Mouse (Mus musculus): ENCODE data around the gene Izumo1. TPM values are rescaled to one million over a fixed set of nuclear protein-coding genes. Genes with fewer than 3 reads are reported as not detected.
A peak's percentile ranks its signal among the peaks of the same experiment; 100 is the strongest.

The Izumo1 gene
- 0.14 TPM in 1 of 2 replicates, not detected in the other for polyA plus RNA-seq (2015; fragmentation: Nextera tagmentation; extraction: Ambion mirVana)

GRCm38 (mm10) chr7:45621443-45621842 is at the start of gene Izumo1:
Gene Izumo1, plus strand, starts transcription at chr7:45621811.
- 30% methylated on average over 9 of the region's 9 CpGs for WGBS

GRCm38 (mm10) chr7:45571966-45572365 is 49.6 kb upstream of the Izumo1 start:
- peaks cover 39% of the 10 kb centered on the region for H3K4me1 ChIP-seq
- 56% methylated on average over 1 of the region's 1 CpGs for WGBS
- no peak overlapping the region for H3K4me2 ChIP-seq
- no peak overlapping the region for H3K27ac ChIP-seq (replicated peaks)
- H3K36me3 ChIP-seq = peaks cover 12% of the 10 kb centered on the region
- ATAC-seq (ENCODE audit: low FRiP score) = no peak
- H3K9ac ChIP-seq (replicated peaks) = no peak overlapping the region
- H3K27me3 ChIP-seq (replicated peaks) = no peaks in the 10 kb centered on the region
- H3K9me3 ChIP-seq (replicated peaks) = no peaks in the 10 kb centered on the region
- no peak overlapping the region for H3K4me3 ChIP-seq (replicated peaks)

More at GRCm38 (mm10) chr7:45621443-45621842, at the start of gene Izumo1:
- no peak within 1 kb of the TSS for H3K9ac ChIP-seq (replicated peaks)
- no peaks in the 10 kb centered on the region for H3K9me3 ChIP-seq (replicated peaks)
- peaks cover 28% of the 10 kb centered on the region for H3K27me3 ChIP-seq (replicated peaks)
- no peak for ATAC-seq (ENCODE audit: low FRiP score)
- H3K27ac ChIP-seq (replicated peaks) = no peak within 1 kb of the TSS
- no peak within 1 kb of the TSS for H3K4me2 ChIP-seq
- no peaks in the 10 kb centered on the region for H3K36me3 ChIP-seq
- no peak within 1 kb of the TSS for H3K4me3 ChIP-seq (replicated peaks)
- peaks cover 7% of the 10 kb centered on the region for H3K4me1 ChIP-seq

GRCm38 (mm10) chr7:45573954-45574353 is 47.7 kb upstream of the Izumo1 start:
- Histone ChIP-seq H3K27ac (replicated peaks) (no peak overlapping the region), H3K36me3 (peaks cover 22% of the 10 kb centered on the region), H3K4me3 (replicated peaks) (no peak overlapping the region), H3K4me1 (peaks cover 24% of the 10 kb centered on the region), H3K9ac (replicated peaks) (no peak overlapping the region), H3K4me2 (no peak overlapping the region), H3K27me3 (replicated peaks) (no peaks in the 10 kb centered on the region), H3K9me3 (replicated peaks) (no peaks in the 10 kb centered on the region)
- WGBS = 85% methylated on average over 8 of the region's 8 CpGs
- ATAC-seq (ENCODE audit: low FRiP score) = no peak

GRCm38 (mm10) chr7:45574472-45575379 is 46.9 kb upstream of the Izumo1 start:
- Histone ChIP-seq H3K4me2 (no peak overlapping the region), H3K4me1 (peaks cover 21% of the 10 kb centered on the region), H3K9me3 (replicated peaks) (no peaks in the 10 kb centered on the region), H3K9ac (replicated peaks) (no peak overlapping the region), H3K27me3 (replicated peaks) (no peaks in the 10 kb centered on the region), H3K27ac (replicated peaks) (no peak overlapping the region), H3K4me3 (replicated peaks) (no peak overlapping the region), H3K36me3 (peaks cover 22% of the 10 kb centered on the region)
- no peak for ATAC-seq (ENCODE audit: low FRiP score)
- WGBS = 87% methylated on average over 15 of the region's 15 CpGs

DNA sequence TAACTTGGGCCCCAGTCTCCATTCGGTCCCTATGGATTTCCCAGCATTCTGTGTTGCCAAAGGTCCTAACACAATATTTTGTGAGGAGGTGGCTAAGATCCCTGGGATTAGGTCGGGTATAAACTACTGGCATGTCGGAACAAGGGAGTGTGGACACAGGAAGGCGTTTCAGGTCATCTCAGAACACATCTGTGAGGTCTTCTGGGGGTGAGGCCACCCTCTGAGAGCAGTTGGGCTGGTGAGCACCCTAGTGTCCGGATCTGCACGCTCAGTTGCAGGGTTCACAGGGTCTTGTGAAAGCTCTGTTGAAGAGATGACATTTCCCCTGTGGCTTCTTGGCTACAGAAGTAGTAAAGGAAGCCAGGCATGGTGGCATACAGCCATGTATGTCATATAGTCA is 35.7 kb upstream of the Izumo1 start:
- Histone ChIP-seq H3K36me3 (peaks cover 24% of the 10 kb centered on the region), H3K27me3 (replicated peaks) (no peaks in the 10 kb centered on the region), H3K9ac (replicated peaks) (no peak overlapping the region), H3K4me2 (no peak overlapping the region), H3K27ac (replicated peaks) (no peak overlapping the region), H3K4me1 (peaks cover 13% of the 10 kb centered on the region), H3K9me3 (replicated peaks) (no peaks in the 10 kb centered on the region), H3K4me3 (replicated peaks) (no peak overlapping the region)
- ATAC-seq (ENCODE audit: low FRiP score) = no peak
- WGBS = 93% methylated on average over 6 of the region's 6 CpGs

- Histone ChIP-seq H3K36me3 (peaks cover 16% of the 10 kb centered on the region; the same call in 1 of the 2 replicates), H3K4me3 (replicated peaks) (no peak overlapping the region), H3K9ac (replicated peaks) (no peak overlapping the region), H3K27me3 (replicated peaks) (no peaks in the 10 kb centered on the region), H3K27ac (replicated peaks) (no peak overlapping the region), H3K9me3 (replicated peaks) (no peaks in the 10 kb centered on the region), H3K4me1 (peaks cover 13% of the 10 kb centered on the region), H3K4me2 (peak overlapping the region; percentile 65)
- 93% methylated on average over 23 of the region's 23 CpGs for WGBS
- no peak for ATAC-seq (ENCODE audit: low FRiP score)
Observed at GRCm38 (mm10) chr7:45587631-45588592, 33.7 kb upstream of the Izumo1 start.

DNA sequence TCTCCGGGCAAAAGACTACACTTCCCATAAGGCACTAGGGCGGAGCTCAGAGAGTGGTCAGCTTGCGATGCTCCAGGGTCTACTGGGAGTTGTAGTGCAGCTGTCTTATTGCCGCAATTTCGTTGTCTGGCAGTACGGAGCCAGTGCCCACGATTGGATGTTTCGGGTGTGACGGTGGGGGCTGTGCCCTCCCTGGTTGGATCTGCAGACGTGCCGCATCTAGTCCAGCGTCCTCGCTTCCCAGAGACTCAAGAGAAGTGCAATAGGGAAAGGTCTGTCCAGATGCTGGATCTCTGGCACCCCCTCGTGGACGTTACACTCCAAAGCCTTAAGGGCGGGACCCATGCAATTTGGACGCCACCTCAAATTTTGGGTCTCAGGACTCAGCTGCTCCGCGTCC is 32.4 kb upstream of the Izumo1 start:
- H3K4me1 ChIP-seq = peaks cover 13% of the 10 kb centered on the region
- no peaks in the 10 kb centered on the region for H3K9me3 ChIP-seq (replicated peaks)
- no peaks in the 10 kb centered on the region for H3K27me3 ChIP-seq (replicated peaks)
- H3K27ac ChIP-seq (replicated peaks) = peak overlapping the region; percentile 82
- WGBS = 4% methylated on average over 19 of the region's 19 CpGs
- peak overlapping the region; percentile 53 for H3K9ac ChIP-seq (replicated peaks)
- peaks cover 14% of the 10 kb centered on the region; the same call in 1 of the 2 replicates for H3K36me3 ChIP-seq
- ATAC-seq (ENCODE audit: low FRiP score) = peak; percentile 98
- H3K4me3 ChIP-seq (replicated peaks) = peak overlapping the region; percentile 41
- peak overlapping the region; percentile 65 for H3K4me2 ChIP-seq

GRCm38 (mm10) chr7:45589898-45590297 is 31.7 kb upstream of the Izumo1 start:
- WGBS = 95% methylated on average over 5 of the region's 5 CpGs
- ATAC-seq (ENCODE audit: low FRiP score) = no peak
- peak overlapping the region; percentile 82 for H3K27ac ChIP-seq (replicated peaks)
- no peaks in the 10 kb centered on the region for H3K27me3 ChIP-seq (replicated peaks)
- peak overlapping the region; percentile 65; the same call in 1 of the 2 replicates for H3K4me2 ChIP-seq
- H3K4me3 ChIP-seq (replicated peaks) = no peak overlapping the region
- no peak overlapping the region for H3K9ac ChIP-seq (replicated peaks)
- H3K36me3 ChIP-seq = peaks cover 10% of the 10 kb centered on the region; the same call in 1 of the 2 replicates
- H3K9me3 ChIP-seq (replicated peaks) = no peaks in the 10 kb centered on the region
- H3K4me1 ChIP-seq = peaks cover 13% of the 10 kb centered on the region

DNA sequence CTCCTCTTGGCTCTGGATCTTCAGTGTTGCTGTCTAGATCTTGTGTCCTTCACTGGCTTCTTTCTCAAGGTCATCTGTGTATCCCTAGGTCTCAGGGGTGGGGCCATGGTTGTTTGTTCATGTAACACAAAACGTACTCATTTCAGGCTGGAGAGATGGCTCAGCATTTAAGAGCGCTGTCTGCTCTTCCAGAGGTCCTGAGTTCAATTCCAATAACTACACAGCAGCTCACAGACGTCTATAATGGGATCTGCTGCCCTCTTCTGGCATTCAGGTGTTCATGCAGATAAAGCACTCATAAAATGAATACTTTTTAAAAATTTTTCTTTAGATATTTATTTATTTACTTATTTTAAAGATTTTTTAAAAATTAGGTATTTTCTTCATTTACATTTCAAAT is 30.7 kb upstream of the Izumo1 start:
- no peak for ATAC-seq (ENCODE audit: low FRiP score)
- H3K4me2 ChIP-seq = no peak overlapping the region
- H3K9ac ChIP-seq (replicated peaks) = no peak overlapping the region
- H3K27me3 ChIP-seq (replicated peaks) = no peaks in the 10 kb centered on the region
- H3K9me3 ChIP-seq (replicated peaks) = no peaks in the 10 kb centered on the region
- WGBS = 66% methylated on average over 3 of the region's 3 CpGs
- H3K4me3 ChIP-seq (replicated peaks) = no peak overlapping the region
- no peak overlapping the region for H3K27ac ChIP-seq (replicated peaks)
- peaks cover 3% of the 10 kb centered on the region; the same call in 1 of the 2 replicates for H3K36me3 ChIP-seq
- H3K4me1 ChIP-seq = peaks cover 13% of the 10 kb centered on the region

DNA sequence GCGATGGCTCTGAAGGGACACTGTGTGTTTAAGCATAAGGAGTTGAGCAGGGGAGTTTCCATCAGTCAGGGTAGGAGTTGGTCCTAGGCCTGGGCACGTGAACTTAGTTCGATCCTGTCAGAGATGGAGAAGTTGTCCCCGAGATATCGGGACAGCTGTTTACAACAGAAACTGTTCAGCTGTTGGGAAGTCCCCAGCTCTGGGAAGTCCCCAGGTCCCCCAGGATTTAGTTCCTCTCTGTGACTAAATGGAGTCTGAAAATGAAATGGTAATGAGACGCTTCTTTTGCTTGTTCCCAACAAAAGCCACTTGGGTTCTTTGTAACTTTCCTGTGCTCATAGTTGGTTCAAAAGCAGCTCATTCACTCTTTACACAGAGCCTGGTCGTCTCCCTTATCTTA is 29.7 kb upstream of the Izumo1 start:
- Histone ChIP-seq H3K27ac (replicated peaks) (no peak overlapping the region), H3K4me1 (peaks cover 13% of the 10 kb centered on the region), H3K9me3 (replicated peaks) (no peaks in the 10 kb centered on the region), H3K9ac (replicated peaks) (no peak overlapping the region), H3K4me3 (replicated peaks) (no peak overlapping the region), H3K27me3 (replicated peaks) (no peaks in the 10 kb centered on the region), H3K4me2 (no peak overlapping the region), H3K36me3 (no peaks in the 10 kb centered on the region)
- 80% methylated on average over 7 of the region's 7 CpGs for WGBS
- no peak for ATAC-seq (ENCODE audit: low FRiP score)

DNA sequence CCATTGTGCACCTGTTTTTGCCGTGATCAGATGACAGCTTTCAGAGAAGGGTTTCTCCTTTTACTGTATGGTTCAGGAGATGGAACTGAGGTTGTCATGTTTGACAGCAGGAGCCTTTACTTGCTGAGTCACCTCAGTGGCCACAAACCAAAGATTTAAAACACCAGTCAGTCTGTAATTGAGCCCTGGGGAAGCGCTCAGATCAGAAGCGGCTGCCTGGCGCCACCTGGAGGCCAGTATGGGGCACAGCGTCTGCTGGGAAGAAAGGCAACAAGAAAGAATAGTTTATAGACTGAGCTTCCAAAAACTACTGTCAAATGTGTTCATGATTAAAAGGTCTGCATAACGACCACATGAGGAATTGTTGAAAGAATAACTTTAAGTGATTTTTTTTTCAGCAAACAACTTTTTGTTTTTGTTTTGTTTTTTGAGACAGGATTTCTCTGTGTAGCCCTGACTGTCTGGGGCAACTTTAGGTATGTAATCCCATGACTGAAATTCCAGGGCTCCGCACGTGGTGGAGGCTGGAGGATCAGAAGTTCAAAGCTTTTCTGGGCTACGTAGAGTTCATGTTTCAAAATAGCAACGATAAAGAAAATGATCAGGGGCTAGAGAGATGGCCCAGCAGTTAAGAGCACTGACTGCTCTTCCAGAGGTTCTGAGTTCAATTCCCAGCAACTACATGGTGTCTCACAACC is 28.3 kb upstream of the Izumo1 start:
- Histone ChIP-seq H3K4me3 (replicated peaks) (no peak overlapping the region), H3K9ac (replicated peaks) (no peak overlapping the region), H3K27ac (replicated peaks) (no peak overlapping the region), H3K27me3 (replicated peaks) (no peaks in the 10 kb centered on the region), H3K9me3 (replicated peaks) (no peaks in the 10 kb centered on the region), H3K4me1 (peaks cover 11% of the 10 kb centered on the region), H3K36me3 (no peaks in the 10 kb centered on the region), H3K4me2 (no peak overlapping the region)
- 29% methylated on average over 10 of the region's 10 CpGs for WGBS
- ATAC-seq (ENCODE audit: low FRiP score) = no peak
